Mouse (Mus musculus): ENCODE measurements around the gene Vmn1r205.
"Not testable (repeated sequence)": the region's sequence is repeated elsewhere in the genome, so short reads cannot be mapped to it uniquely, and the experiment has no call there.

Gene Vmn1r205

DNA sequence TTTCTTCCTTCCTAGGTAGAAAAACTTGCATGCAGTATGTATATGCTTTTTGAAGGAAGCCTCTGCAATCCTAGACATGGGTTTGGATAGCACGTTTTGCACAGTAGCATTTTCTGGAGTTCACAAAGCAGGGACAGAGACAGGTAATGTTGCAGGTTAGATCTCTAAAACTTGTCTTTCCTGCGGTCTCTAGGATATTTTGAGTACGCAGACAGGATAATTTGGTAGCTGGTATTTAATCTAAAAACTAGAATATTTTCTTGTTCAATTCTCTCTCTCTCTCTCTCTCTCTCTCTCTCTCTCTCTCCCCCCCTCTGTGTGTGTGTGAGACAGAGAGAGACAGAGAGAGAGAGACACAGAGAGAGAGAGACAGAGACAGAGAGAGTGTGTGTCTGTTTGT lies at the start of gene Vmn1r205:
Gene Vmn1r205 (minus strand): TSS at position 101 of the 400 bp plus-strand sequence.
- in situ Hi-C loops (cut with MboI; ENCODE audit: low sequenced_read_pairs): no loop called here

DNA sequence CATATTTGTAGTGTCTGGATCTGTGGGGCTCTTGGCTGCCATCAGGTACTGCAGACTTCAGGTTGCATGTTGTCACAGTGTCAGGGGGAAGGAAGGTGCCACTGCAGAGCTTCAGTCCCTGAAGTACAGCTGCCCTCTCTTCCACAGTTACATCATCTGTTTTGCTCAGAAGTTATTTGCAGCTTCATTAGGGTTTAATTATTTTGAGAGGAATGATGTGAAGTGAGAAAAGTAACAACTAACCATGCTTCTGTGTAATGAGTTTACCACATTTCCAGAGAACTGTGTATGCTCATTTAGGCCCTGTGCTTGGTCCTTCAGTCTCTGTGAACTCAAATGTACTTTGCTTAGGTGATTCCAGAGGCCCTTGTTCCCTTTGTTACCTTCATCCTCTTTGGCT lies 31.4 kb upstream of the Vmn1r205 start, which contains the start of gene Vmn1r206:
Gene Vmn1r206 (minus strand): TSS at position 101 of the 400 bp plus-strand sequence.
- in situ Hi-C loops (cut with MboI; ENCODE audit: low sequenced_read_pairs): not testable (repeated sequence)

DNA sequence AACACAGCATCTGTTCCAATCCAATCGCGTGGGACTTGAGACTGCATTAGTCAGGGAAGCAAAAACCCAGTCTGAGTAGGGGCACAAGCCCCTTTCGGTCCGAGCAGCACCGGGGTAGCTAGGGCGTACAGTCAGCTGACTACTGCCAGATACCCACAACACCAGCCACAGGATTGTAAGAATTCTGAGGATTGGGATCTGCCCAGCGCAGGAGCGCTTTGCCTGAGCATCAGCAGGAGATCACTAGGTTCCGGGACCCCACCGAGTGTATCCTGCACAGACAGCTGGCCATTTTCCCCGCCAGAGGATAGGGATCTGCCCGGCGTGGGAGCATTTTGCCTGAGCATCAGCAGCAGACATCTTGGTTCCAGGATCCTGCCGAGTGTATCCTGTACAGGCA lies 9.5 kb downstream of the Vmn1r205 start:
- in situ Hi-C loops (cut with MboI; ENCODE audit: low sequenced_read_pairs): not testable (repeated sequence)

DNA sequence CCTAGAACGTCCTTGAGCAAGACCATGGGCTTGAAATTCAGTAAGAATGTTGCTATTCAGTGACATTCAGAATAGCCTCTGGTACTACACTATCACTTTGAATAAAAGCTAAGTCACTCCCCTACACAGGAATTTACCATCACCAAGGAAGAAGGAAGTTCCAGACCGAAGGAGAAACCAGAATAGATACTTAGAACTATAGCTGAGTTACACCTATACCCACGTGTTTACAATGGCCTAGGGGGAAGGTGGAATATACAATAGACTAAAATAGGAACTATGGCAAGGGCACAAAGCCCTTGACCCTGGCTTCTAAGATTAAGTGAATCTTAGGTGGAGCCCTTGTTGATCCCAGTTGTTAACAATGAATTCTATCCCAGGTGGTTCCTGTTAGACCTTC lies 17.9 kb downstream of the Vmn1r205 start:
- in situ Hi-C loops (cut with MboI; ENCODE audit: low sequenced_read_pairs): not testable (repeated sequence)

DNA sequence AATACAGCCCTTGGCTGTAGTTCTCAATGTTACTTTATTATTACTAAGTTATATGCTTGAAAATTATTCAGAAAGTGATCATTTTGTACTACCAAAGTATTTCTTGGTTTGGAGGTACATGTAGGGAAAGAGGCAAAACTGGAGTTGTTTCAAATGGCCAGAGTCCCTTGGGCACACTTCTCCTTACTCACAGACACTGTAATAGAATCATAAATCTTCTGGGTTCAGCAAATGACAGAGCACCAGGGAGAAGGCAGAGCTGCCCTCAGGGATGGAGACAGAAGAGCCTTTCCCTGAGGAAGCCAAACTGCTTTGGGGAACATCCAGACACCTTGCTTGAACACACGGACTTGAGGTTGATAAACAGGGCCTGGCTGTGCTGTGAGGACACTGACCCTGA lies 39.9 kb downstream of the Vmn1r205 start, which contains the start of gene Vmn1r204:
Gene Vmn1r204 (plus strand): TSS at position 301 of the 400 bp plus-strand sequence.
- in situ Hi-C loops (cut with MboI; ENCODE audit: low sequenced_read_pairs): not testable (repeated sequence)
